In genomic region chr1:194977946-194978720, GRCm38 (mm10) we compare ENCODE assay signal across 8 mouse cellular contexts. TPM values are rescaled to one million over a fixed set of nuclear protein-coding genes. Genes with fewer than 3 reads are reported as not detected.
DNase-seq lines count a peak whose midpoint lies in the region; ATAC-seq and TF ChIP-seq lines count a peak whose summit lies in the region.

No protein-coding gene starts in this region.

- no peaks in the 10 kb centered on the region for H3K27me3 ChIP-seq in kidney, postnatal 0 days (ENCODE audit: insufficient read depth, low read length)
- H3K27me3 ChIP-seq in kidney, embryonic 14.5 days (ENCODE audit: control insufficient read depth, insufficient read depth, low read length), result no peaks in the 10 kb centered on the region
- peaks cover 14% of the 10 kb centered on the region; the same call in 1 of the 2 replicates for H3K27me3 ChIP-seq in liver, embryonic 13.5 days
- H3K27me3 ChIP-seq in small intestine, adult 2 months (ENCODE audit: control insufficient read depth, insufficient read depth, low read length), result no peaks in the 10 kb centered on the region

- 37% methylated on average over 5 of the region's 5 CpGs for WGBS in kidney, postnatal 0 days
- 45% methylated on average over 5 of the region's 5 CpGs for WGBS in kidney, embryonic 14.5 days
- WGBS in liver, embryonic 13.5 days (ENCODE audit: insufficient replicate concordance), result 43% methylated on average over 4 of the region's 5 CpGs
- 26% methylated on average over 5 of the region's 5 CpGs for WGBS in small intestine, adult 2 months

- no peak overlapping the region for H3K9ac ChIP-seq in kidney, postnatal 0 days (ENCODE audit: low read depth, low read length)
- H3K9ac ChIP-seq in kidney, embryonic 14.5 days (ENCODE audit: low read depth, low read length), result no peak overlapping the region
- no peak overlapping the region for H3K9ac ChIP-seq in liver, embryonic 13.5 days

- H3K4me3 ChIP-seq in kidney, postnatal 0 days (replicated peaks; ENCODE audit: low read depth, low read length), result no peak overlapping the region
- H3K4me3 ChIP-seq in kidney, embryonic 14.5 days (ENCODE audit: low read length), result no peak overlapping the region
- 0 out of 2 replicates have a peak overlapping the region, but pooled peaks have one; percentile 75 for H3K4me3 ChIP-seq in liver, embryonic 13.5 days (replicated peaks)
- H3K4me3 ChIP-seq in small intestine, adult 2 months (ENCODE audit: low read depth, low read length), result no peak overlapping the region

- H3K4me1 ChIP-seq in kidney, postnatal 0 days (replicated peaks; ENCODE audit: insufficient read depth, low read length), result peaks cover 14% of the 10 kb centered on the region
- H3K4me1 ChIP-seq in kidney, embryonic 14.5 days (ENCODE audit: control insufficient read depth, insufficient read depth, low read length), result peaks cover 6% of the 10 kb centered on the region; the same call in 1 of the 2 replicates
- peaks cover 64% of the 10 kb centered on the region for H3K4me1 ChIP-seq in liver, embryonic 13.5 days (replicated peaks)
- H3K4me1 ChIP-seq in small intestine, adult 2 months (ENCODE audit: control insufficient read depth, insufficient read depth, insufficient read length, low read length), result peaks cover 14% of the 10 kb centered on the region; the same call in 1 of the 2 replicates

- no peak for ATAC-seq in kidney, postnatal 0 days (replicated peaks; ENCODE audit: low FRiP score, low read depth)
- ATAC-seq in kidney, embryonic 14.5 days (ENCODE audit: low FRiP score, low TSS enrichment), result no peak
- no peak for ATAC-seq in liver, embryonic 13.5 days (ENCODE audit: low read depth)

- no peaks in the 10 kb centered on the region for H3K9me3 ChIP-seq in kidney, postnatal 0 days (replicated peaks; ENCODE audit: low read length)
- no peaks in the 10 kb centered on the region for H3K9me3 ChIP-seq in kidney, embryonic 14.5 days (ENCODE audit: control insufficient read depth, low read length)
- no peaks in the 10 kb centered on the region for H3K9me3 ChIP-seq in liver, embryonic 13.5 days (replicated peaks)

- no peaks in the 10 kb centered on the region for H3K36me3 ChIP-seq in kidney, postnatal 0 days (ENCODE audit: insufficient read depth, low read length)
- no peaks in the 10 kb centered on the region for H3K36me3 ChIP-seq in kidney, embryonic 14.5 days (ENCODE audit: control insufficient read depth, insufficient read depth, low read length)
- no peaks in the 10 kb centered on the region for H3K36me3 ChIP-seq in liver, embryonic 13.5 days
- H3K36me3 ChIP-seq in small intestine, adult 2 months (ENCODE audit: control insufficient read depth, insufficient read depth, low read length), result no peaks in the 10 kb centered on the region; the same call in 1 of the 2 replicates

- H3K27ac ChIP-seq in kidney, postnatal 0 days, result no peak overlapping the region
- H3K27ac ChIP-seq in kidney, embryonic 14.5 days (ENCODE audit: low read depth, low read length), result no peak overlapping the region
- no peak overlapping the region for H3K27ac ChIP-seq in liver, embryonic 13.5 days
- H3K27ac ChIP-seq in small intestine, adult 2 months (ENCODE audit: insufficient read depth, low read depth, low read length), result peak overlapping the region; percentile 80

- no peak overlapping the region for H3K4me2 ChIP-seq in kidney, postnatal 0 days (ENCODE audit: low read length)
- no peak overlapping the region for H3K4me2 ChIP-seq in kidney, embryonic 14.5 days (replicated peaks; ENCODE audit: low read depth, low read length)
- peak overlapping the region; percentile 97 for H3K4me2 ChIP-seq in liver, embryonic 13.5 days

- TF ChIP-seq CTCF in kidney, postnatal 0 days (IDR thresholded peaks at IDR 0.05; ENCODE audit: low read depth), result no peak
- TF ChIP-seq CTCF in small intestine, adult 2 months (IDR thresholded peaks at IDR 0.05; ENCODE audit: extremely low read depth, insufficient read length, insufficient replicate concordance, low read depth, low read length), result no peak; the same call in 1 of the 2 replicates

- TF ChIP-seq POLR2A in small intestine, adult 2 months (IDR thresholded peaks at IDR 0.05; ENCODE audit: low read depth, low read length), result no peak

- peak; percentile 62 for DNase-seq in kidney, postnatal 0 days (ENCODE audit: low spot score)
- DNase-seq in adrenal gland, postnatal 36 days, result peak; percentile 64 to 73
- DNase-seq in frontal cortex, postnatal 25 days (ENCODE audit: low spot score in 2 of 2), result peak; percentile 23 to 37
- DNase-seq in liver, embryonic 13.5 days, result no peak
- DNase-seq in urinary bladder, postnatal 10 days (ENCODE audit: low spot score), result no peak
- DNase-seq in urinary bladder, postnatal 4 days (ENCODE audit: low spot score in 2 of 2), result no peak

RNA-seq across cellular contexts. Expression of gene Cd34, which starts 39.5 kb away (rescaled TPM):
- polyA plus RNA-seq in kidney, postnatal 0 days (2015; fragmentation: Nextera tagmentation; extraction: Ambion mirVana), result 84.6 and 91.2 TPM in 2 replicates
- 70.5 and 90.2 TPM in 2 replicates for polyA plus RNA-seq in kidney, embryonic 14.5 days (2014; fragmentation: Nextera tagmentation; extraction: Ambion mirVana)
- total RNA-seq in adrenal gland, postnatal 36 days (2021), result 10 to 100 TPM; 45.0 to 62.8 TPM
- 15.6 and 19.2 TPM in 2 replicates for polyA plus RNA-seq in liver, embryonic 13.5 days (2015; fragmentation: Nextera tagmentation; extraction: Ambion mirVana)
- 4.5 and 5.8 TPM in 2 replicates for polyA plus RNA-seq in small intestine, adult 2 months (2012; rRNA removed)

Comparison
In these comparisons a context has a peak if more than half of its experiments do, and no peak if none do; other contexts are left out.
1. DNase-seq: peak in kidney, postnatal 0 days (single experiment), adrenal gland, postnatal 36 days (2 of 2) and frontal cortex, postnatal 25 days (2 of 2); none in liver, embryonic 13.5 days (single experiment), urinary bladder, postnatal 10 days (single experiment) and urinary bladder, postnatal 4 days (0 of 2).